Mouse (Mus musculus) ES-Bruce4 (cell line): ENCODE results near the gene Cenpt.

Experiments
- CTCF ChIP-seq: IDR thresholded peaks from one replicate; pipeline ENCODE4 v1.8.1; 2011; ENCODE audit warnings: low read depth, low read length
- EP300 ChIP-seq: IDR thresholded peaks from 2 replicates; pipeline ENCODE4 v1.6.1; 2011; ENCODE audit warnings: low read depth, low read length; ENCODE audit not compliant: insufficient read depth

DNA sequence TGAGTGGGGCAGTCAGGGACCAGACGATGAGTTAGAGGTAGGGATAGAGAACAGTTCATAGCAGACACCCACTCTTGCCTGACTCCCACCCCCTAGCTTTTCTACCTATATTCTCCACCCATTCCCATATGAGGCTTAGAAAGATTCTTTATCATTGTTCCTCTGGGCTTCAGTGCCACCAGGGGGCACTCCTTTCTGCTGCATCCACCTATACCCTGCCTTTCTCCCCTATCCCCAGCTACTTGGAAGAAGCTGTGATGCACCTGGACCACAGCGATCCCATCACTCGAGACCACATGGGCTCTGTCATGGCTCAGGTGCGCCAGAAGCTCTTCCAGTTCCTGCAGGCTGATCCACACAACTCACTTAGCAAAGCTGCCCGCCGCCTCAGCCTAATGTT, 39.4 kb upstream of the Cenpt start:
- TF ChIP-seq EP300 (no peak), CTCF (peak; percentile 52)
